Mouse (Mus musculus) layer of hippocampus, postnatal 14 days (tissue): ENCODE measurements at regions not wholly inside any gene's neighbourhood (a gene's known extent, or its start where the extent isn't known, plus 50 kb on each side); places are given as distances from the start of the nearest gene placed in this dataset.

Experiments
- DNase-seq, 2 experiments: peaks; one replicate each; pipeline ENCODE4 v3.0.0; 2021 to 2022; ENCODE audit warnings: low spot score in 2 of 2, mixed read lengths in 1 of 2

- DNase-seq: no peak
These were observed 53.2 kb upstream of the Arntl start for GRCm38 (mm10) chr7:113154066-113154465.

- peak in 1 of 2 experiments; percentile 40 for DNase-seq
These were observed 50.9 kb upstream of the Arntl start for GRCm38 (mm10) chr7:113156366-113156765.

GRCm38 (mm10) chr7:113156861-113157747 is 50.2 kb upstream of the Arntl start:
- peak in 1 of 2 experiments; percentile 37 for DNase-seq
